Mouse (Mus musculus): ENCODE measurements around the gene Fbln2.

DNA sequence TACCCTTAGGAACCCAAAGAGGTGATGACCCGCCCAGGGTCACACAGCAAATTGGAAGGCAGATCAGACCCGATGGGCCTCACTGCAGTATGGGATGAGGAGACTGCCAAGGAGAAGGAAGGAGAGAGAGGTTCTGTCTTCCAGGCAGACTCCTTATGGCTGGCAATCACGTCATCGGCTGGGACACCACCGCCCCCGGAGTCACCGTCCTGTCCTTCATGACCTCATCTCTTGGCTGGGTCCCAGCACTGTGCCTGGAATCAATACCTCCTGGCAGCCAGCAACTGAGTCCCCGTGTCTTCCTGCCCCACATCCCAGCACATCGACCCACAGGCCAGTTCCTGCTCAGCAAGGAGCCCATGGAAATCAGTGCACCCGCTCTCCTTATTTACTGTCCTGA lies 78.7 kb downstream of the Fbln2 start:
- TF ChIP-seq CTCF (IDR thresholded peaks at IDR 0.05) (no peak), POLR2A (IDR thresholded peaks at IDR 0.05; ENCODE audit: insufficient read depth, low read depth, low read length) (no peak), EP300 (IDR thresholded peaks at IDR 0.05; ENCODE audit: insufficient read depth, low read depth, low read length) (no peak)

Measured in heart, adult 2 months (tissue).